8 mouse cellular contexts compared by ENCODE assay signal in genomic region chr1:153485201-153485796, GRCm38 (mm10). TPM values are rescaled to one million over a fixed set of nuclear protein-coding genes. Genes with fewer than 3 reads are reported as not detected.
DNase-seq lines count a peak whose midpoint lies in the region; ATAC-seq lines count a peak whose summit lies in the region.
"Had no signal": no experiment of that assay in that cellular context is flagged by ENCODE, and none has a peak within 500 bp of the region (broad histone marks: within the 10 kb centered on the region; RNA-seq: fewer than 3 reads in every experiment).

No protein-coding gene starts in this region.

- 53% methylated on average over 2 of the region's 2 CpGs for whole genome bisulfite sequencing in forebrain, embryonic 11.5 days
- WGBS in liver, embryonic 11.5 days, result 50% methylated on average over 2 of the region's 2 CpGs

- H3K9me3 ChIP-seq in megakaryocyte, embryonic 14.5 days, result no peaks in the 10 kb centered on the region
- no peaks in the 10 kb centered on the region for H3K9me3 ChIP-seq in forebrain, embryonic 11.5 days (ENCODE audit: control insufficient read depth, low read length)
- H3K9me3 ChIP-seq in liver, embryonic 11.5 days (ENCODE audit: control insufficient read depth, low read length), result no peaks in the 10 kb centered on the region

- H3K4me1 ChIP-seq in megakaryocyte, embryonic 14.5 days, result peaks cover 42% of the 10 kb centered on the region
- H3K4me1 ChIP-seq in forebrain, embryonic 11.5 days (replicated peaks; ENCODE audit: control insufficient read depth, insufficient read depth, low read length), result peaks cover 5% of the 10 kb centered on the region
- H3K4me1 ChIP-seq in liver, embryonic 11.5 days (replicated peaks; ENCODE audit: control insufficient read depth, insufficient read depth, low read length), result peaks cover 14% of the 10 kb centered on the region

- no peak overlapping the region for H3K27ac ChIP-seq in forebrain, embryonic 11.5 days (ENCODE audit: low read depth, low read length)
- H3K27ac ChIP-seq in liver, embryonic 11.5 days (ENCODE audit: low read depth, low read length), result no peak overlapping the region

- peak overlapping the region; percentile 71 for H3K4me2 ChIP-seq in forebrain, embryonic 11.5 days (ENCODE audit: low read depth, low read length, severe bottlenecking)
- peak overlapping the region; percentile 67 for H3K4me2 ChIP-seq in liver, embryonic 11.5 days

- peaks cover 33% of the 10 kb centered on the region for H3K36me3 ChIP-seq in megakaryocyte, embryonic 14.5 days (replicated peaks; ENCODE audit: low read length)
- H3K36me3 ChIP-seq in forebrain, embryonic 11.5 days (ENCODE audit: control insufficient read depth, insufficient read depth, low read length), result peaks cover 4% of the 10 kb centered on the region; the same call in 1 of the 2 replicates
- H3K36me3 ChIP-seq in liver, embryonic 11.5 days (ENCODE audit: control insufficient read depth, insufficient read depth, low read length), result peaks cover 14% of the 10 kb centered on the region

- DNase-seq in forebrain, embryonic 11.5 days (ENCODE audit: low spot score), result no peak
- DNase-seq in liver, embryonic 11.5 days (ENCODE audit: low spot score), result no peak
- no peak for DNase-seq in frontal cortex, postnatal 10 days (ENCODE audit: low spot score in 2 of 2)
- no peak for DNase-seq in ovary, postnatal 10 days (ENCODE audit: low spot score)
- DNase-seq: kidney, postnatal 4 days had no signal

- no peaks in the 10 kb centered on the region for H3K27me3 ChIP-seq in megakaryocyte, embryonic 14.5 days (replicated peaks)
- no peaks in the 10 kb centered on the region for H3K27me3 ChIP-seq in forebrain, embryonic 11.5 days (ENCODE audit: control insufficient read depth, insufficient read depth, low read length)
- H3K27me3 ChIP-seq in liver, embryonic 11.5 days (replicated peaks; ENCODE audit: control insufficient read depth, insufficient read depth, low read length), result no peaks in the 10 kb centered on the region

- H3K9ac ChIP-seq in forebrain, embryonic 11.5 days (ENCODE audit: low read length), result peak overlapping the region; percentile 37
- H3K9ac ChIP-seq in liver, embryonic 11.5 days (ENCODE audit: low read depth, low read length), result no peak overlapping the region

- ATAC-seq in megakaryocyte, adult 5-6 weeks (ENCODE audit: poor library complexity, severe bottlenecking), result no peak
- no peak for ATAC-seq in forebrain, embryonic 11.5 days (replicated peaks; ENCODE audit: low FRiP score)
- no peak for ATAC-seq in liver, embryonic 11.5 days (replicated peaks; ENCODE audit: low FRiP score)
- no peak for ATAC-seq in cerebellum, adult (ENCODE audit: insufficient number of reproducible peaks, low FRiP score, low TSS enrichment)

- peak overlapping the region; percentile 72 for H3K4me3 ChIP-seq in megakaryocyte, embryonic 14.5 days (replicated peaks)
- peak overlapping the region; percentile 100 for H3K4me3 ChIP-seq in forebrain, embryonic 11.5 days (ENCODE audit: low read depth, low read length)
- H3K4me3 ChIP-seq in liver, embryonic 11.5 days (ENCODE audit: low read depth, low read length), result peak overlapping the region; percentile 100

RNA-seq across cellular contexts. Expression of gene Dhx9, which starts 2.2 kb away (rescaled TPM):
- 0.60 and 13.1 TPM in 2 replicates for polyA plus RNA-seq in megakaryocyte, embryonic 14.5 days (2012; ENCODE audit: insufficient read depth, low replicate concordance)
- total RNA-seq in megakaryocyte, adult 5-6 weeks (2015), result 90.5 and 96.5 TPM in 2 replicates
- 78.1 and 115 TPM in 2 replicates for total RNA-seq in megakaryocyte, adult 5-6 weeks (2017)
- 27.5 and 29.5 TPM in 2 replicates for polyA plus RNA-seq in forebrain, embryonic 11.5 days (2014; fragmentation: Nextera tagmentation; extraction: Ambion mirVana)
- 12.9 and 16.0 TPM in 2 replicates for polyA plus RNA-seq in liver, embryonic 11.5 days (2014; fragmentation: Nextera tagmentation; extraction: Ambion mirVana)
